Mouse (Mus musculus): ENCODE data around the gene Cnnm3. TPM values are rescaled to one million over a fixed set of nuclear protein-coding genes. Genes with fewer than 3 reads are reported as not detected.

The Cnnm3 gene
- polyA plus RNA-seq, 1 experiment from 2014 or later = 2.5 TPM

Small RNA genes lying within 50 kb of the gene (microRNA-seq; reads per million reads assigned to microRNA genes)
- gene Gm47280 = not detected

Other genes with a start within 250 kb of the Cnnm3 start
- 1.6 and 2.3 TPM in 2 replicates for gene Neurl3, start 237.2 kb upstream of the Cnnm3 start, polyA plus RNA-seq (2016; fragmentation: Nextera tagmentation; extraction: Ambion mirVana)
- 5.3 and 6.7 TPM in 2 replicates for gene Arid5a, start 204.1 kb upstream of the Cnnm3 start, polyA plus RNA-seq (2016; fragmentation: Nextera tagmentation; extraction: Ambion mirVana)
- gene Kansl3, start 142.7 kb upstream of the Cnnm3 start, polyA plus RNA-seq (2016; fragmentation: Nextera tagmentation; extraction: Ambion mirVana) = 46.7 and 52.1 TPM in 2 replicates
- 0.74 and 1.3 TPM in 2 replicates for gene Fer1l5, start 139.6 kb upstream of the Cnnm3 start, polyA plus RNA-seq (2016; fragmentation: Nextera tagmentation; extraction: Ambion mirVana)
- 53.7 and 57.8 TPM in 2 replicates for gene Lman2l, start 66.6 kb upstream of the Cnnm3 start, polyA plus RNA-seq (2016; fragmentation: Nextera tagmentation; extraction: Ambion mirVana)
- gene Cnnm4, start 40.2 kb upstream of the Cnnm3 start, polyA plus RNA-seq (2016; fragmentation: Nextera tagmentation; extraction: Ambion mirVana) = 7.1 and 8.6 TPM in 2 replicates
- gene Ankrd23, start 25.0 kb downstream of the Cnnm3 start, polyA plus RNA-seq (2016; fragmentation: Nextera tagmentation; extraction: Ambion mirVana) = 16.7 and 19.0 TPM in 2 replicates
- 0.20 and 1.0 TPM in 2 replicates for gene Gm42417, start 27.6 kb downstream of the Cnnm3 start, polyA plus RNA-seq (2016; fragmentation: Nextera tagmentation; extraction: Ambion mirVana)
- 23.9 and 24.5 TPM in 2 replicates for gene Ankrd39, start 35.6 kb downstream of the Cnnm3 start, polyA plus RNA-seq (2016; fragmentation: Nextera tagmentation; extraction: Ambion mirVana)
- 12.2 and 15.2 TPM in 2 replicates for gene Sema4c, start 46.5 kb downstream of the Cnnm3 start, polyA plus RNA-seq (2016; fragmentation: Nextera tagmentation; extraction: Ambion mirVana)
- 1.8 and 4.1 TPM in 2 replicates for gene Fam178b, start 171.3 kb downstream of the Cnnm3 start, polyA plus RNA-seq (2016; fragmentation: Nextera tagmentation; extraction: Ambion mirVana)
- gene Cox5b, start 179.6 kb downstream of the Cnnm3 start, polyA plus RNA-seq (2016; fragmentation: Nextera tagmentation; extraction: Ambion mirVana) = 894 and 1,099 TPM in 2 replicates
- not detected in 2 replicates for gene 4933424G06Rik, start 198.3 kb downstream of the Cnnm3 start, polyA plus RNA-seq (2016; fragmentation: Nextera tagmentation; extraction: Ambion mirVana)
- gene Actr1b, start 202.6 kb downstream of the Cnnm3 start, polyA plus RNA-seq (2016; fragmentation: Nextera tagmentation; extraction: Ambion mirVana) = 126 and 133 TPM in 2 replicates
- 0.05 and 0.27 TPM in 2 replicates for gene Zap70, start 249.9 kb downstream of the Cnnm3 start, polyA plus RNA-seq (2016; fragmentation: Nextera tagmentation; extraction: Ambion mirVana)